ENCODE assay signal across 12 mouse cellular contexts in the genomic region with DNA sequence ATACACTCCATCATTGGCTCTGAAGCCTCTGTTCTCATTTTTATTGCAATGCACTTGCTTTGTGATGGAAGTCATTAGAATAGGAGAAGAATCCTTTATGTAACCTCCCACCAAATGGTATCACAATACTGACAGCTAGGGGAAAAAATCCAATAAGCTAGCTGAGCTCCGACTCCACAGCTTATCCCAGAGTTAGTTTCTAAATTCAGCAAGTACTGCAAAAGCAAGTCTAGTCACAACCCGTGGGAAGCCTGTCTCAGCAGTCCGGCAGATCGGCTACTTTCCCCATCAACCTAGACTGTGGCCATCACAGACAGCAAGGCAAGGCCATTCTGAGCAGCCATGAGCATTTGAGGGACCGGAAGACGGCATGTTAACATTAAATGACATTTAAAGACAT.
"Had no signal": no experiment of that assay in that cellular context is flagged by ENCODE, and none has a peak within 500 bp of the region (broad histone marks: within the 10 kb centered on the region; RNA-seq: fewer than 3 reads in every experiment).

No protein-coding gene starts in this region.

- DNase-seq: kidney, adult 18-20 months; kidney, adult 9 months; kidney, postnatal 14 days; kidney, postnatal 4 days; lung, adult 18-20 months; lung, postnatal 10 days; lung, postnatal 36 days; retina, postnatal 1 day; right cerebral cortex, postnatal 14 days; thymus, adult 2 months; thymus, postnatal 14 days; thymus, postnatal 4 days had no signal
